Mouse (Mus musculus) hematopoietic stem cell, adult 5-6 weeks (primary cell): Measurements from ENCODE around the gene Timm50. TPM values are rescaled to one million over a fixed set of nuclear protein-coding genes. Genes with fewer than 3 reads are reported as not detected.
A peak's percentile ranks its signal among the peaks of the same experiment; 100 is the strongest.

Experiments used
- ATAC-seq, 2 experiments: fragments of 125-278 bp in 1 of 2; replicated peaks in 1 of 2; 2 replicates each; pipeline ENCODE4 v1.8.0; 2016 to 2017; ENCODE audit warnings: inconsistent platforms in 2 of 2, mild to moderate bottlenecking in 2 of 2, moderate number of reproducible peaks in 2 of 2, low read depth in 1 of 2, moderate TSS enrichment in 1 of 2; ENCODE audit not compliant: low FRiP score in 2 of 2, poor library complexity in 2 of 2, severe bottlenecking in 2 of 2, insufficient read depth in 1 of 2, low TSS enrichment in 1 of 2
- total RNA-seq: library from RNA; stranded (forward); fragments of 172-1452, 232-1000 nt; gene quantifications from 2 replicates; pipeline ENCODE4 v1.2.3, GENCODE M21; 2017

The Timm50 gene
- total RNA-seq, 1 experiment from 2014 or later = 27.8 TPM

GRCm38 (mm10) chr7:28338108-28338998 is 26.5 kb upstream of the Timm50 start, which contains the start of gene Supt5:
TSS of gene Supt5 (minus strand) at chr7:28338746.
- peak; percentile 95 to 97 for ATAC-seq

DNA sequence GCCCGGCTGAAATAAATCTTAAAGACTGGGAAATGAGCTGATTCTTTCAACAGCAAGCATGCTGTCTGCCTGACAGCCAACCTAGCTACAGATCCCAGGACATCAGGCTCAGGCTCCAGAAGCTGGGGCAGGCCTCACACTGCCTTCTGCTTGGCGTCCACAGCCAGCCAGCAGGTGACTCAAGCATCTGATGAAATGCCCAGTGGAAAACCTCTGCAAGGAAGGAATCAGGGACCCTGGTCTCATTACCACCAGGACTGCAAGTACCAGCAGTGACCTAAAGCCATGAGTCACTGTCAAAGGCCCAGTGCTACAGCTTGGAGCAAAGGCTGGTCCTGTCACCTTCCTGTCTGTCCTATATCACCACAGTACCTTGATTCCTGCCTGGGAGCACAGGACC is 23.6 kb upstream of the Timm50 start:
- ATAC-seq = no peak

DNA sequence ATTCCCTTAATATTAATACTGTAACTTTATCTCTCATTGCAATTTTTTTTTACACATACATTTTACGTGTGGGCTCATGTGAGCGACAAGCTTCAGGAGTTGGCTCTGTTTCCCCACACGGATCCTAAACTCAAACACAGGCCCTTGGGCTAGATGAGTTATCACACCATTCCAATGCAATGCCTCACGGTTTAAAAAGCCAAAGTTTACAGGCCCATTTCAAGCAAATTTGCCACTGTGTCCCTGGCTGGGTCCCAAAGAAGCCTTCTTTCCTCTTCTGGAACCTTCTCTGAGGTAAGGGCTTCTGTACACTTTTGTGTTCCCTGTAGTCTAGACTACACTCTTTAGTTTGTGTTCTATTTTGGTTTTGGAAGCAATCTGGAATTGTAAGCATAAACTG is 22.7 kb upstream of the Timm50 start:
- no peak for ATAC-seq

DNA sequence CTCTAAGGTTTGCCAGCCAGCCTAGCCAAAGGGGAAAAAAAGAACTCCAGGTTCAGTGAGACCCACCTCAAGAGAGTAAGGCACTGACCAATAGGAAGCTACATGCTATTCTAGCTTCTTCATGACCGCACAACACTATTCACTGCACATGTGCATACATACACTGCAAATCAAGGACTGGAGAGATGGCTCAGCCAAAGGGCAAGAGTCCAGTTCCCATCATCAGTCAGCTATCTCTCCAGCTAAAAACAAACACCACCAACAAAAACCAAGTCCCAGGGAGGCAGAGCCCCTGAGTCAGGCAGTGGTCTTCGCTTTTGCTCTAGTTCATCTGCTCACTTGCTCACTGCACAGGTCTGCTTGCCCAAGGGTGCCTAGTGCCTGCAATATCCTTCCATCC is 16.4 kb upstream of the Timm50 start:
- no peak for ATAC-seq

DNA sequence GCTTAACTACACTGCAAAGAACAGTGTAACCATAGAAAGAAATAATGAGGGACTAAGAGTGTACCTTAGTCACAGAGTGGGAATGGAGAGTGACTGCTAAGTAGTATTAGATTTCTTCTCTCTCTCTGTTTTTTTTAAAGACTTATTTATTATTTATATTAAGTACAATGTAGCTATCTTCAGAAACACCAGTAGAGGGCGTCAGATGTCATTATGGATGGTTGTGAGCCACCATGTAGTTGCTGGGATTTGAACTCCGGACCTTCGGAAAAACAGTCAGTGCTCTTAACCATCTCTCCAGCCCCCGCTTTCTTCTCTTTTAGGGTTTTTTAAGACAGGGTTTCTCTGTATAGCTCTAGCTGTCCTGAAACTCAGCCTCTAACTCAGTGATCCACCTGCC is 14.6 kb upstream of the Timm50 start:
- ATAC-seq = no peak

DNA sequence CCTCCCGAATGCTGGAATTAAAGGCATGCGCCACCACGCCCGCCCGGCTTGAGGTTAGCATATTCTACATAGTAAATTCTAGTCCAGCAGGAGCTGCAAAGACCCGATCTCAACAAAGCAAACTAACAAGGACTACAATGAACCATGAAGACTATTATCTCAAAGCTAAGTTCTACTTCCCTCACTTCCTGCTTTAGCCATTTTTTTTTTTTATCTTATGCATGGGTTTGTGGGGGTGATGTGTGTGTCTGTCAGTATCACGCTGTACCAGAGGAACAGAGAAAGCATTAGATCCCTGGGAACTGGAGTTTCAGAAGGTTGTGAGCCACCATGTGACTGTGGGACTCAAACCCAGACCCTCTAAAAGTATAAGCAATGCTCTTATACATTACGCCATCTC is 13.4 kb upstream of the Timm50 start:
- no peak for ATAC-seq

GRCm38 (mm10) chr7:28321974-28322720 is 10.3 kb upstream of the Timm50 start:
- peak; percentile 85 to 91 for ATAC-seq

- ATAC-seq = no peak
Observed at GRCm38 (mm10) chr7:28318714-28319113, 6.8 kb upstream of the Timm50 start.

GRCm38 (mm10) chr7:28318036-28318435 is 6.2 kb upstream of the Timm50 start:
- ATAC-seq = no peak

GRCm38 (mm10) chr7:28311151-28311925 is 534 bp downstream of the Timm50 start:
- peak in 1 of 2 experiments; percentile 14; a peak in 2 of 4 replicates for ATAC-seq

DNA sequence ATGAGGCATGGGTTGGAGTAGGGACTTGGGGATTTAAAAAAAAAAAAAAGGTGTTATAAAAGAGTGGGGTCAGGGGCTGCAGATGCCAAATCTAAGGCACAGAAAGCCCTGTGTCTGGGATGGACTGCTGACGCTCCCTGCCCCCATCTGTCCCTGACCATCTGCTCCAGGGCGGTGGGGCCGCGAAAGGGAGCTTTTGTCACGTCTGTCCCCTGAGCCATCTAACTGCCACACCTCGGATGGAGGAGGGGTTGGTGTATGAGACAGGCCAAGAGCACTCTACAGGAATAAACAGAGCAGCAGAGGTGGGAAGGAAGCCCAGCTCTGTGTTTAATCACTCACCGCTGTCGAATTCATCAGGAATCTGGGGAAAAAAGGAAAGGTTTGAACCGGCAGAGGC is 2.1 kb downstream of the Timm50 start:
- ATAC-seq = no peak

DNA sequence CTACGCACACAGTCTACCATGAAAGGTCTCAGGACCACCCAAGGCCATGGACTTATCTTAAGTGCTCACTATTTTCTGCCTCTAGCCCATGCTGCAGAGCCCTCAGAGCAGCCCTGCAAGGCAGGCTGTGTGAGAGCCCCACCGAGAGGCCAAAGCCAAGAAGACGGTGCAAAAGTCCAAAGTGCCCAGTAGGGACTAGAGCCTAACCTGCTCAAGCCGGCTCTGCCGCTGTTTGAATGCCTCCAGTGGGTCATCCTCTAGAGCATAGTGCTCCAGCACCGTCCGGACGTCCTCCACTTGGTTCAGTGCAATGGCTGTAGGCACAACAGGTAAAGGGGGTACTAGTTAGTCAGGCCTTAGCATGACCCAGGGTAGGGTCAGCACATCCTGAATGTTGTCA is 5.7 kb downstream of the Timm50 start:
- ATAC-seq = no peak

- no peak for ATAC-seq
Observed at GRCm38 (mm10) chr7:28305641-28306040, 6.2 kb downstream of the Timm50 start.

- ATAC-seq = peak; percentile 23 to 59; a peak in 2 of 4 replicates
Observed at GRCm38 (mm10) chr7:28301616-28302433, 10.0 kb downstream of the Timm50 start, which contains the start of gene Dll3. TSS of gene Dll3 (minus strand) at chr7:28302238.

GRCm38 (mm10) chr7:28298837-28299625 is 12.8 kb downstream of the Timm50 start:
- ATAC-seq = peak; percentile 37 to 43; a peak in 1 of 4 replicates

GRCm38 (mm10) chr7:28294481-28294880 is 17.4 kb downstream of the Timm50 start:
- no peak for ATAC-seq
